Mouse (Mus musculus) lung, embryonic 15.5 days (tissue): ENCODE data around the gene Slco2b1. TPM values are rescaled to one million over a fixed set of nuclear protein-coding genes. Genes with fewer than 3 reads are reported as not detected.
"Not testable (repeated sequence)": the region's sequence is repeated elsewhere in the genome, so short reads cannot be mapped to it uniquely, and the experiment has no call there.

Experiments
- ATAC-seq: fragments of 200-750 bp; cut with Nextera tagmentation; 2 replicates; pipeline ENCODE4 v1.8.0; 2017; ENCODE audit warnings: moderate number of reproducible peaks, borderline replicate concordance; ENCODE audit not compliant: low FRiP score, low TSS enrichment; ENCODE audit errors: extremely low read depth
- H3K27ac ChIP-seq: fragments of 300-500 bp; sonication (generic); 2 replicates; pipeline ENCODE4 v1.5.1; 2015; ENCODE audit warnings: moderate library complexity, mild to moderate bottlenecking, inconsistent platforms
- H3K27me3 ChIP-seq: fragments of 300-500 bp; sonication (generic); 2 replicates; pipeline ENCODE4 v1.6.1; 2015; ENCODE audit warnings: inconsistent platforms
- H3K36me3 ChIP-seq: fragments of 300-500 bp; sonication (generic); 2 replicates; pipeline ENCODE4 v1.6.1; 2015; ENCODE audit warnings: inconsistent platforms
- H3K4me1 ChIP-seq: fragments of 300-500 bp; sonication (generic); 2 replicates; pipeline ENCODE4 v1.6.1; 2015; ENCODE audit warnings: inconsistent platforms
- H3K4me2 ChIP-seq: fragments of 300-500 bp; sonication (generic); 2 replicates; pipeline ENCODE4 v1.6.1; 2015; ENCODE audit warnings: inconsistent platforms, mild to moderate bottlenecking, moderate library complexity
- H3K4me3 ChIP-seq: fragments of 300-500 bp; sonication (generic); 2 replicates; pipeline ENCODE4 v1.5.1; 2015; ENCODE audit warnings: mild to moderate bottlenecking, inconsistent platforms
- H3K9ac ChIP-seq: fragments of 300-500 bp; sonication (generic); 2 replicates; pipeline ENCODE4 v1.6.1; 2015; ENCODE audit warnings: inconsistent platforms
- H3K9me3 ChIP-seq: fragments of 300-500 bp; sonication (generic); 2 replicates; pipeline ENCODE4 v1.6.1; 2016; ENCODE audit warnings: inconsistent platforms
- WGBS: fragments of 180-500 bp; shearing (Covaris S2); methylation state at CpG from one replicate; pipeline ENCODE4 v1.1.7; 2015; 5-methylcytosine and 5-hydroxymethylcytosine counted together
- polyA plus RNA-seq: library from polyadenylated mRNA; unstranded; fragments of >200 nt; fragmentation: Nextera tagmentation; extraction: Ambion mirVana; gene quantifications from 2 replicates; pipeline ENCODE4 v1.2.1, GENCODE M21; 2015

The Slco2b1 gene
- polyA plus RNA-seq, result 4.0 TPM in 2 replicates

DNA sequence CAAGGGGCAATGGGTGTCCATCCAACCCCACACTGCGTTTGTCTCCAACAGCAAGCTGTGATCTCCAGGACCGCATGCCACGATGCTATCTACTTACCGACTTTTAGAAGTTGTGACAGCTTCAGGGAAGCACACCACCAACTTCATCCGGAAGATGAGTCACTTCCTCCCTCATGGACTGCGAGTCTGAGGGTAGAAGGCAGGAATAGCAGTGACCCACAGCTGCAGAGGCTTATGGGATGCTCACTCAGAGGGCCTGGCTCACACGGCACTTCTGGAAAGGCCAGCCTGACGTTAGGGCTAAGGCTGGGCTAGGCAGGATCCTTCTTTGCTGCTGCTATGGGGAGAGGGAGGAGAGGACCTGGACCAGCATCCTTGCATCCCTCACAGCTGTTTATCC is at the start of gene Slco2b1:
Gene Slco2b1, minus strand, starts transcription at position 175 of the 400 bp plus-strand sequence.
- no peaks in the 10 kb centered on the region for H3K9me3 ChIP-seq
- WGBS, result 63% methylated on average over 8 of the region's 8 CpGs
- H3K9ac ChIP-seq, result no peak within 1 kb of the TSS
- H3K27ac ChIP-seq, result no peak within 1 kb of the TSS
- H3K36me3 ChIP-seq, result no peaks in the 10 kb centered on the region
- no peak within 1 kb of the TSS for H3K4me2 ChIP-seq
- H3K4me3 ChIP-seq, result no peak within 1 kb of the TSS
- H3K27me3 ChIP-seq, result no peaks in the 10 kb centered on the region
- no peak for ATAC-seq
- H3K4me1 ChIP-seq, result peaks cover 18% of the 10 kb centered on the region

DNA sequence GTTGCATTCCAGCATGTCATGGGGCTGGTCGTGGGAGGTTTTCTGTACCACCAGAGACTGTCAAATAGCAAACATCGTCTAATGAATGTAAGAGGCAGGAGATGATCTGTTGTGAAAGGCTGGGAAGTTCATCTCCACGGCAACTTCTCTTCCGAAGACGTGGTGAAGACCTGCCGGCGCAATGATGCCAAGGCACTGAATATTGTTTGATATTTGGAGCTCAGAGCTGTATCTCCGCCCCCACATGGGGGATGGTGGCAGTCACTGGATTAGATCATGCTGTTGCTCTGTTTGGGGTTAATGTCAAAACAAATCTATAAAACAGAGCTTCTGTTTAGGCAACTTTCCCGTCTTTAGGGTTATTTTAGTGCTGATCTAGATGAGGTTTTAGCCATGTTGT is 28.1 kb upstream of the Slco2b1 start:
- WGBS, result 51% methylated on average over 9 of the region's 9 CpGs
- no peak overlapping the region for H3K4me2 ChIP-seq
- no peak overlapping the region for H3K9ac ChIP-seq
- ATAC-seq, result no peak
- H3K9me3 ChIP-seq, result no peaks in the 10 kb centered on the region
- no peaks in the 10 kb centered on the region for H3K36me3 ChIP-seq
- no peak overlapping the region for H3K4me3 ChIP-seq
- H3K27me3 ChIP-seq, result no peaks in the 10 kb centered on the region
- H3K27ac ChIP-seq, result no peak overlapping the region
- H3K4me1 ChIP-seq, result no peaks in the 10 kb centered on the region

DNA sequence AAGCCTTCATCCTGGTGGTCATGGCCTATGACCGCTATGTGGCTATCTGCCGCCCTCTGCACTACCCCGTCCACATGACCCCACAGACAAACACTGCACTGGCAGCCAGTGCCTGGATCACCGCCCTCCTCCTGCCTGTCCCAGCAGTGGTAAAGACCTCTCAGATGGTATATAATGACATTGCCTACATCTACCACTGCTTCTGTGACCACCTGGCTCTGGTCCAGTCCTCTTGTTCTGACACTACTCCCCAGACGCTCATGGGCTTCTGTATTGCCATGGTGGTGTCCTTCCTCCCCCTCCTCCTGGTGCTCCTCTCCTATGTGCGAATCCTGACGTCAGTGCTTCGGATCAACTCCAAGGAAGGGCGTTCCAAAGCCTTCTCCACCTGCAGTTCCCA is 24.4 kb upstream of the Slco2b1 start:
- not testable (repeated sequence) for H3K36me3 ChIP-seq, H3K4me3 ChIP-seq, H3K9me3 ChIP-seq, H3K4me1 ChIP-seq, ATAC-seq, H3K27me3 ChIP-seq, H3K27ac ChIP-seq, H3K9ac ChIP-seq, H3K4me2 ChIP-seq
- 89% methylated on average over 9 of the region's 9 CpGs for WGBS

DNA sequence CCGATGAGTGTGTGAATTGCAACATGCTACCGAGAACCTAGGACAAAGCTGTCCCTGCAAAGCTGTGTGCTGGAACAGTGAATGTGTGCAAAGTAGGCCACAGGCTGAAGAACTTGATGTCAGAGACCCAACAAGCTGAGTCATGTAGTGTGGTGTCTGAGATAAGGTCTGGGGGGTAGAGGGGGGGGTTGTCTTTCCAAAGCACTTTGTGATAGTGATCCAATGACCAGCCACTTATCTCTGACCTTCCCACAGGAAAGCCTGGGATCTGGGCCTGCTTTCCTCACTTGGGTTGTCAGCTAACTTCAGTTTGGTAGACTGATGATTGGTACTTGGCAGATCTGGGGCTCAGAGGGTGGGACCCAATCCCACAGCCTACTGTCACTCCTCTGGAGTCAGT is 23.5 kb upstream of the Slco2b1 start:
- Histone ChIP-seq H3K27me3 (no peaks in the 10 kb centered on the region), H3K4me3 (no peak overlapping the region), H3K27ac (no peak overlapping the region), H3K9ac (no peak overlapping the region), H3K4me1 (no peaks in the 10 kb centered on the region), H3K4me2 (no peak overlapping the region), H3K9me3 (no peaks in the 10 kb centered on the region), H3K36me3 (no peaks in the 10 kb centered on the region)
- no peak for ATAC-seq
- 90% methylated on average over 2 of the region's 2 CpGs for WGBS

DNA sequence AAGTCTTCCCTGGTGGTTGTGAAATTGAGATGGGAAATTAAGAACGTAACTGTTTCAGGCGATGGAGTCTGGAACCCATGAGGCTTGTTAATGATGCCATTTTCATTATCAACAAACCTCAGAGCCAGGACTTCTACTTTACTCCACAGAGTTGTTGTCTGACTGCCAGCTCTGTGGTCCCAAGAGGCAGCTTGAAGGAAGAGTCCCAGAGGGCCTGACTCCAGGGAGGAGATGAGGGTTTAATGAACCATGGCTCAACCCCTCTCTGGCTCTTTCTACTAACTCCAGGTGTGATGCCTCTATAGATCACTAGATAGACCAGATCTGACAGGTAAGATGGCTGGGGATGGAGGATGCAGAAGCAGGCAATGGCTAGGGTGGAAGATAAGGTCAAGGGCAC is 18.8 kb upstream of the Slco2b1 start, which contains the start of gene Olfr520:
Gene Olfr520, plus strand, starts transcription at position 301 of the 400 bp plus-strand sequence.
- no peak within 1 kb of the TSS for H3K4me2 ChIP-seq
- H3K27me3 ChIP-seq, result no peaks in the 10 kb centered on the region
- no peak within 1 kb of the TSS for H3K27ac ChIP-seq
- ATAC-seq, result no peak
- H3K9me3 ChIP-seq, result no peaks in the 10 kb centered on the region
- no peaks in the 10 kb centered on the region for H3K36me3 ChIP-seq
- no peak within 1 kb of the TSS for H3K4me3 ChIP-seq
- no peaks in the 10 kb centered on the region for H3K4me1 ChIP-seq
- no peak within 1 kb of the TSS for H3K9ac ChIP-seq
- WGBS, result 93% methylated on average over 2 of the region's 2 CpGs

DNA sequence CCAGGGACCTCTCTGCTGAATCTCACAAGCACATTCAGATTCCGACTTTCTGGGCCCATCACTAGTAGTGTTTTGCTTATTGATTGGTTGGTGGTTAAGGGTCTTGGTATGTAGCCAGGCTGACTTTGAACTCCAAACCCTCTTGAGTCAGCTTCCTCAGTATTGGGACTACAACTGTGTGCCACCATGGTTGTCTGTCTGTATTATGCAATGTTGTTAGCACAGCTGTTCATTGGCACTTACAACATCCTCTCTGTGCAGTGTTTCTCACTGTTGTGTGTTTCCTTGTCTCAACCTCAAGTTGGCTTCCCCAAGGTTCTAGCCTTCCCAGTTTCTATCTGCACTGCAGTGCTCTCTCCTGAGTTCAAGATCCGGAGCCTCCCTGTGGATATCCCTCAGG is 5.4 kb upstream of the Slco2b1 start:
- Histone ChIP-seq H3K9me3 (no peaks in the 10 kb centered on the region), H3K27me3 (no peaks in the 10 kb centered on the region), H3K4me2 (no peak overlapping the region), H3K4me3 (no peak overlapping the region), H3K4me1 (no peaks in the 10 kb centered on the region), H3K36me3 (no peaks in the 10 kb centered on the region), H3K27ac (no peak overlapping the region), H3K9ac (no peak overlapping the region)
- no peak for ATAC-seq
- WGBS, result 77% methylated on average over 2 of the region's 2 CpGs

DNA sequence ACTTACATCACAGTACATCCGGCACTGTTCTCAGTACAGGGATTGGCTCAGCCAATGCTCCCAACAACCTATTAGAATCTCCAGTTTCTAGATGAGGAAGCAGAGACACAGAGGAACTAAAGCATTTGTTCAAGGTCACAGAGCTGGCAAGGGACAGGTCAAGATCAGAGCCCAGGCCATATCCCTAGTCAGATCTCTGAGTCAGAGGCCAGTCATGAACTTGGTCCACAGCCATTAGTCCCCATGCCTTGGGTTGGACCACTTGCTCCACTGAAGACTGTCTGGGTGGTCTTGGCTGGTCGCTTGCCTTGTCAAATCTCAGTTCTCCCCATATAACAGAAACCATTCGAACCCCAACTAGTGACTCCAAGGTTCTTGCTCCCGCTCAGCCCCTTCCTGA is 1.3 kb upstream of the Slco2b1 start:
- 82% methylated on average over 4 of the region's 4 CpGs for WGBS
- H3K27ac ChIP-seq, result no peak overlapping the region
- H3K36me3 ChIP-seq, result no peaks in the 10 kb centered on the region
- no peaks in the 10 kb centered on the region for H3K9me3 ChIP-seq
- H3K4me3 ChIP-seq, result no peak overlapping the region
- ATAC-seq, result no peak
- H3K4me2 ChIP-seq, result no peak overlapping the region
- H3K27me3 ChIP-seq, result no peaks in the 10 kb centered on the region
- H3K9ac ChIP-seq, result no peak overlapping the region
- peaks cover 6% of the 10 kb centered on the region for H3K4me1 ChIP-seq

DNA sequence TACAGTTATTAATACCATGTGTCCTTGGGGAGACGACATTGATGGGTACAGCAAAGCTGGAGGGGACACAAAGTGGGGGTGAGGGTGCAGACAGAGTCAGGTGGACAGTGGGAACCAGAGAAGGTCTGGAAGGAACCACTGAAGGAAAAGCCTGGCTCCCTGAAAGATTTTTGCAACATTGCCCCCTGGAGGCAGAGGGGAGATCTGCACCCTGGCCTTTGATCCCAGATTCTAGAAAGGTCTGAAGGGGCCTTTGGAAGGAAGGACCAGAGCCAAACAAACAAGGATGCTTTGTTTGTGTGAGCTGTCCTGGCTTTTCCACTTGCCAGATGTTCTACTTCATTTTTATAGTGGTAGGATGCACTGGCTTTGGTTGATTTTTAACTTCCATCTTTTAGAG is 664 bp downstream of the Slco2b1 start:
- H3K27ac ChIP-seq, result no peak overlapping the region
- H3K27me3 ChIP-seq, result no peaks in the 10 kb centered on the region
- no peaks in the 10 kb centered on the region for H3K36me3 ChIP-seq
- no peak overlapping the region for H3K9ac ChIP-seq
- H3K4me1 ChIP-seq, result peaks cover 21% of the 10 kb centered on the region
- no peak for ATAC-seq
- no peaks in the 10 kb centered on the region for H3K9me3 ChIP-seq
- no peak overlapping the region for H3K4me2 ChIP-seq
- WGBS, result 8% methylated on average over 1 of the region's 1 CpGs
- no peak overlapping the region for H3K4me3 ChIP-seq

DNA sequence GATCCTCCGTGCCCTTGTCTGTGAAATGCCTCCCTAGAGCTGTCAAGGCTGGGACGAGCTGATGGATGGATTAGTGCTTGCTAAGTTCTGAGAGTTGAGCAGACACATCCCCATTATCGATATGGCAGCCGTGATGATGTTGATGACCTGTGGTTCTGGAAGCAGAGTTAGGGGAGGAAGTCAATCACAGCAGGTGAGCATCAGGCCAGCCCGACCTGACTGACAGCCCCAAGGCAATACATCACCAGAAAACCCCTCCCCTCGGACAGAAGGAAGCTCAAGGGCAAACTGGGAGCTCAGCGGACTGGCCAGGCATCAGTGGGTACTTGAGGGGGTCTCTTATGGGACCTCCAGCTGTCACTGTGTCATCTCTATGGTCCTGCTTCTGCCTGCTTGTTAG is 1.1 kb downstream of the Slco2b1 start:
- Histone ChIP-seq H3K36me3 (no peaks in the 10 kb centered on the region), H3K4me2 (no peak overlapping the region), H3K4me1 (peaks cover 21% of the 10 kb centered on the region), H3K9ac (no peak overlapping the region), H3K27ac (no peak overlapping the region), H3K9me3 (no peaks in the 10 kb centered on the region), H3K4me3 (no peak overlapping the region), H3K27me3 (no peaks in the 10 kb centered on the region)
- no peak for ATAC-seq
- WGBS, result 45% methylated on average over 7 of the region's 7 CpGs

DNA sequence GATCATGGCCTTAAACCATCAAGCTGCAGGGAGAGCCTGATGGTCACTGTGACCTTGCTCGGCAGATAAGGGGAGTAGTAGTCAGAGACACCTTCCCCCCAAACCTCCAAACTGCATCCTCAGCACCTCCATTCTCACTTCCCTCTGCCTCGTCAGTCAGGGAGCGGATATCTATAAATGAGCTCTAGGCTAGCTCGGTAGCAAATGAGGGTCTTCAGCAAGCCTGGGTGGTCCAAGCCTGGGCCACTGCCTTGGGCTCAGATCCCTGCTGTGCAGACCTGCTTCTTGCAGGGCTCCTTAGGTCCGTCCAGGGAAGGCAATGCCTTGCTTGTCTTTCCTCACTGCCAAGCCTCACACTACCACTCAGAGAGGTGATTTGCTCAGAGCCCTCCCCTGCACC is 2.4 kb downstream of the Slco2b1 start:
- H3K27me3 ChIP-seq, result no peaks in the 10 kb centered on the region
- ATAC-seq, result no peak
- H3K4me3 ChIP-seq, result no peak overlapping the region
- H3K36me3 ChIP-seq, result no peaks in the 10 kb centered on the region
- no peak overlapping the region for H3K27ac ChIP-seq
- peaks cover 21% of the 10 kb centered on the region for H3K4me1 ChIP-seq
- no peak overlapping the region for H3K9ac ChIP-seq
- WGBS, result 64% methylated on average over 5 of the region's 5 CpGs
- H3K4me2 ChIP-seq, result no peak overlapping the region
- H3K9me3 ChIP-seq, result no peaks in the 10 kb centered on the region

DNA sequence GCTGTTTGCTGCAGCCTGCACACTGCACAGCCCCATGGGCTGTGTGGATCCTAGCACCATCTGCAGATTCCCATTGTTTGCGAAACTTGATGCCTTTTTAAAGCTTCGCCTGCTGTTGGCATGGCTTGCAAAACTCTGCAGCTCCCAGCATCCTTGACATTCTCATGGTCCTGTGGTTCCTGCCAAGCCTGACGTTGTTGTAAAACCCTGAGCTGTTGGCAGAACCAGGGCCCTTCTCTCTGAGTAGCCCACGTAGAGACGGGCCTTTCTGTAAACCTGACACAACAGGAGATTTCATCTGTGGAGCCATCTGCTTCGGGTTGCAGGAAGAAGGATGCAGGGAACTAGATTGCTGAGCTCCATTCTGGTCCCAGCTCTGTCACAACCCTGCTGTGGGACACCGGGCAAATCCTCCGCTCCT is 2.8 kb downstream of the Slco2b1 start:
- Histone ChIP-seq H3K9me3 (no peaks in the 10 kb centered on the region), H3K27ac (no peak overlapping the region), H3K9ac (no peak overlapping the region), H3K36me3 (no peaks in the 10 kb centered on the region), H3K4me1 (peaks cover 21% of the 10 kb centered on the region), H3K4me3 (no peak overlapping the region), H3K27me3 (no peaks in the 10 kb centered on the region), H3K4me2 (no peak overlapping the region)
- WGBS, result 52% methylated on average over 8 of the region's 8 CpGs
- no peak for ATAC-seq

DNA sequence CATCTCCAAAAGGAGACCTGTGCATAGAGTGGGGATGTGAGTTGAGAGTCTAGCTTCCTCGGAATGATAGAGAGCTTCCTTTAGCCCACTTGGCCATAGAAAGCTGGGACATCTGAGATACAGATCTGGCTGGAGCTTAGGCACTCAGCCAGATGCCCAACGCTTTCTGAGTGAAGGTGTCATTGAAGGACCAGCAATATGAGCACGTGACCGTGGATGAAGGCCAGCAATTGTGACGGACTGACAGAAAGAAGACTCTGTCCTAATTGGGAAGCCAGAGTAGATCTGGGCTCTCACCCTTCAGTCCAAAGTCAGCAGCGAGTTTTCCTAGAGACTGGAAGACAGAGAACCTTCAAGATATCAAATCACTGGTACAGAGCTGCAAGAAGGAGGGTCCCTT is 3.5 kb downstream of the Slco2b1 start:
- 59% methylated on average over 6 of the region's 6 CpGs for WGBS
- Histone ChIP-seq H3K27ac (peak overlapping the region; percentile 57; the same call in 1 of the 2 replicates), H3K9me3 (no peaks in the 10 kb centered on the region)

DNA sequence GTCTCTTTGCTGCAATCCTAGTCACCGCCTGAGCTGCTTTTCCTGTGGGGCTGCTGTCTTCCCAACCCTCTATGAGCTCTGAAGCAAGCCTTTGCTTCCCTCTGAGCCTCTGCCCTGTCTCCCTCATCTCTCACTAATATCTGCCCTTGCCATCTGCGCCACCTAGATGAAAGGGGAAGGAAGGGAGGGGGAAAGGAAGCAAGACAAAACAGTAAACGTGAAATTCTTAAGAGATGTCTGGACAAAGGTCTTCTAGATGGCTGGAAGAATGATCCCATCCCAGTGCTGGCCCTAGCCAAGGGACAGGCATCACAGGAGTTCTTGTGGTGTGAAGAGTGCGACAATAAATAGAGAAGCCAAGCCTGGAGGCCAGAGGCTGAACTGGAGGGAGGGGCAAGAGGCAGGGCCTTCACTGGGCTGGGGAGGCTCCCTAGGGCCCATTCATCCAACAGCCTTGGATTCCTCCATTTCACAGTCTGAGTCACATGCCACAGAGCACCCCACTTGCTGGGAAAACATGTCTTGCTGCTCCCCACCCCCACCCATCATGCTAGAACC is 4.0 kb downstream of the Slco2b1 start:
- H3K9me3 ChIP-seq, result no peaks in the 10 kb centered on the region
- WGBS, result 31% methylated on average over 4 of the region's 4 CpGs
- ATAC-seq, result no peak

More for the DNA sequence above, 3.5 kb downstream of the Slco2b1 start:
- no peak overlapping the region for H3K9ac ChIP-seq
- ATAC-seq, result no peak
- H3K4me3 ChIP-seq, result no peak overlapping the region
- H3K36me3 ChIP-seq, result no peaks in the 10 kb centered on the region
- no peaks in the 10 kb centered on the region for H3K27me3 ChIP-seq
- H3K4me1 ChIP-seq, result peaks cover 23% of the 10 kb centered on the region
- no peak overlapping the region for H3K4me2 ChIP-seq

More for the DNA sequence above, 4.0 kb downstream of the Slco2b1 start:
- peak overlapping the region; percentile 57; the same call in 1 of the 2 replicates for H3K27ac ChIP-seq
- no peaks in the 10 kb centered on the region for H3K36me3 ChIP-seq
- H3K9ac ChIP-seq, result no peak overlapping the region
- peaks cover 28% of the 10 kb centered on the region for H3K4me1 ChIP-seq
- no peaks in the 10 kb centered on the region for H3K27me3 ChIP-seq
- H3K4me2 ChIP-seq, result 0 out of 2 replicates have a peak overlapping the region, but pooled peaks have one; percentile 26
- H3K4me3 ChIP-seq, result no peak overlapping the region
